Mouse (Mus musculus) neural tube, embryonic 13.5 days (tissue): ENCODE data around the gene Pabpn1l. TPM values are rescaled to one million over a fixed set of nuclear protein-coding genes. Genes with fewer than 3 reads are reported as not detected.
"Not testable (repeated sequence)": the region's sequence is repeated elsewhere in the genome, so short reads cannot be mapped to it uniquely, and the experiment has no call there.

Source experiments
- ATAC-seq: fragments of 200-750 bp; cut with Nextera tagmentation; 2 replicates; pipeline ENCODE4 v1.8.0; 2017; ENCODE audit warnings: low read depth, mild to moderate bottlenecking, moderate TSS enrichment, moderate library complexity
- H3K27ac ChIP-seq: fragments of 300-500 bp; sonication (generic); replicated peaks from 2 replicates; pipeline ENCODE4 v1.5.1; 2015; ENCODE audit warnings: moderate library complexity, mild to moderate bottlenecking, inconsistent platforms
- H3K27me3 ChIP-seq: fragments of 300-500 bp; sonication (generic); 2 replicates; pipeline ENCODE4 v1.6.1; 2015; ENCODE audit warnings: mild to moderate bottlenecking, inconsistent platforms
- H3K36me3 ChIP-seq: fragments of 300-500 bp; sonication (generic); 2 replicates; pipeline ENCODE4 v1.6.1; 2015; ENCODE audit warnings: mild to moderate bottlenecking, inconsistent platforms
- H3K4me1 ChIP-seq: fragments of 300-500 bp; sonication (generic); replicated peaks from 2 replicates; pipeline ENCODE4 v1.6.1; 2015; ENCODE audit warnings: inconsistent platforms
- H3K4me2 ChIP-seq: fragments of 300-500 bp; sonication (generic); 2 replicates; pipeline ENCODE4 v1.6.1; 2015; ENCODE audit warnings: inconsistent platforms, mild to moderate bottlenecking, moderate library complexity
- H3K4me3 ChIP-seq: fragments of 300-500 bp; sonication (generic); 2 replicates; pipeline ENCODE4 v1.5.1; 2015; ENCODE audit warnings: mild to moderate bottlenecking, inconsistent platforms
- H3K9ac ChIP-seq: fragments of 300-500 bp; sonication (generic); 2 replicates; pipeline ENCODE4 v1.6.1; 2015; ENCODE audit warnings: moderate library complexity, mild to moderate bottlenecking, inconsistent platforms
- H3K9me3 ChIP-seq: fragments of 300-500 bp; sonication (generic); 2 replicates; pipeline ENCODE4 v1.6.1; 2016; ENCODE audit warnings: inconsistent platforms
- WGBS: fragments of 180-500 bp; shearing (Covaris S2); methylation state at CpG from one replicate; pipeline ENCODE4 v1.1.7; 2015; 5-methylcytosine and 5-hydroxymethylcytosine counted together
- polyA plus RNA-seq: library from polyadenylated mRNA; unstranded; fragments of >200 nt; fragmentation: Nextera tagmentation; extraction: Ambion mirVana; gene quantifications from 2 replicates; pipeline ENCODE4 v1.2.1, GENCODE M21; 2015

The Pabpn1l gene
- polyA plus RNA-seq, 1 experiment from 2014 or later: not detected

DNA sequence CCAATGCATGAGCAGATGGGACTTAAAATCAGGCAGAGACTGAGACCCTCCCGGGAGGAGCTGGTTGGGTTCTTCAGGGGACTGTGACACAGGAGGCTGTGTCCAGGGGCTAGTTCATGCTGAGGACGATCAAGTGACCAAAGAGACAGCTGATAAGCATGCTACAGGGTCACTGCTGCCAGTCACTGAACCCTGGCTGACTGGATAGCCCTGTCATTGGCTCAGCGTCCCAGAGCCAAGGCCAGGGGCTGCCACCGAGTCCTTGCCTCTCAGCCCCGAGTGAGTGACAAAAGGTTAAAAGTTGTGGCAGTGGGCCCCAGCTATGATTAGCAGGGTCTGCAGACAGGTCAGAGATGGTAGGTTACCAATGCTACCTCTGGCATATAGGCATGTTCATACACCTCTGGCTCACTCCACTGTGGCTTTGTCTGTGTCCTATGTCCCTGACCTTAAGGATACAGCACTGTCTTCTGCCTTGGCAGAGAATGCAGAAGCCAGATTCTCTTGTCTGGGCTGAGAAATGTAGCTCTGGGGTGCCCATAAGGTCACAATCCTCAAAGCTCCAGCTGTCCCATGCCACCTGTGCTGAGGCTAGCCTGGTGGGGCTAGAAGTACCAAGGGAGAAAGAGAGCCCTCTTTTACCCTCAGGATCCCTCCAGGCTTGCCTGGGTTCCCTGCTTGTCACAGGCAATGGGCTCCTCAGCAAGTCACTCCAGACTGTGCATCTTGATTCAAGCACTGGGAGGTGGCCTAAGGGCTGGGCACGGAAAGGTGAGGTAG is 21.8 kb upstream of the Pabpn1l start:
- WGBS: 78% methylated on average over 6 of the region's 6 CpGs
- Histone ChIP-seq H3K4me3 (no peak overlapping the region), H3K27ac (no peak overlapping the region), H3K27me3 (no peaks in the 10 kb centered on the region), H3K36me3 (peaks cover 96% of the 10 kb centered on the region), H3K4me2 (no peak overlapping the region), H3K9ac (no peak overlapping the region), H3K4me1 (peaks cover 16% of the 10 kb centered on the region), H3K9me3 (no peaks in the 10 kb centered on the region)
- ATAC-seq: no peak

DNA sequence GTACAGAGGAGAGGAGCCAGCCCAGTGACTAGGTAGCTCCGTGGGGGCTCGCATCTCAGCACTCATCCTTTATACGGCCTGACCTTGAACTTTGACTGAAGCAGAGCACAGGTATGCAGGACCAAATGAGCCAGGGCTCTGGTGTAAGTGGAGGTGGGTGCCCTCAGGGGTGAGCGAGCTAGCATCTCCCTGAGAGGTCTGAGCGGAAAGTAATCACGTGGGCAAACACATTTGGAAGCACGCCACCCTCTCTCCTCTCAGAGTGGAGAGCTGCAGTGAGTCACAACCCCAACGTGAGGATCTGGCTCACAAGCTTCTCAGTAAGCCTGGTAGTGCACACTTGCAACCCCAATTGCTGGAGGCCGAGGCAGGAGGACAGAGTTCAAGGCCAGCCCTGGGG is 19.5 kb upstream of the Pabpn1l start:
- WGBS: 75% methylated on average over 9 of the region's 9 CpGs
- H3K27ac ChIP-seq: no peak overlapping the region
- peaks cover 27% of the 10 kb centered on the region for H3K4me1 ChIP-seq
- H3K27me3 ChIP-seq: no peaks in the 10 kb centered on the region
- no peak overlapping the region for H3K9ac ChIP-seq
- H3K36me3 ChIP-seq: peaks cover 97% of the 10 kb centered on the region
- no peak for ATAC-seq
- no peaks in the 10 kb centered on the region for H3K9me3 ChIP-seq
- H3K4me3 ChIP-seq: no peak overlapping the region
- no peak overlapping the region for H3K4me2 ChIP-seq

DNA sequence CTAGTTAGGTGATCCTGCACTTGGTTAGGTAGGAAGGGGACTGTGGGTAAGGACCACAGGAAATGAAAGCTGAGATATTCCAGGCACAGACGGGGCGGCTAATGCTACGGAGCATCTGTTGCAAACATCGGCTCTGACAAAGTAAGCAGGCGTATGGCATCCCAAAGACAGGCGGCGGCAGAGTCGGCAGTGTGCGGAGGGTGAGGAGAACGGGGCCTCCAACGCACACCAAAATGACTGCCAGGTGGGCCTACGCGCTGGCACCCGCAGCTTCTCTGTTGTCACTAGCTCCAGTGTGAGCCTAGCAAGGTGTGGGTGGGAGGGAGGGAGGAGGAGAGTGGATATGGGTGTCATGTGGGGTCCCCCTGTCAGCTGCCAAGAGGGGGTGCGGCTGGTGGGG is 18.9 kb upstream of the Pabpn1l start:
- ATAC-seq: no peak
- Histone ChIP-seq H3K9ac (no peak overlapping the region), H3K27ac (no peak overlapping the region), H3K9me3 (no peaks in the 10 kb centered on the region), H3K27me3 (no peaks in the 10 kb centered on the region), H3K4me1 (peaks cover 27% of the 10 kb centered on the region), H3K4me3 (no peak overlapping the region), H3K4me2 (no peak overlapping the region), H3K36me3 (peaks cover 97% of the 10 kb centered on the region)
- 88% methylated on average over 15 of the region's 15 CpGs for WGBS

DNA sequence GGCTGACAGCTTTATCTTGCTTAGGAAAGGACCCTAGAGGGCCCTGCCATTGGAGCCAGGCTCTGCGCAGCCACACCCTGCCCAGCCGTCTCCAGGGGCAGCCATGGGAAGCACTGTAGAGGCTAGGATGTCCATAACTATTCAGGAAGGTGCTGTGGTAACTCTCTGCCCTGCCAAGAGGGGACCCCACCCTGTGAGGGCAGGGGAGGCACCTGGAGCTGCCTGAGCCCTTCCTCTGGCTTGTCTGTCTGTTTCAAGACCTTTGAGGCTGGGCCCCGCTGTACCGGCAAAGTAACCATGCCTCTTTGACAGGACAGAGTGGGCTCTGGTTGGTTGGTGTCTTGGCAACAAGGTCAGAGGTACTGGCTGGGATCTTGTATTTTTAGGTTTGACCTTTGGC is 18.3 kb upstream of the Pabpn1l start:
- Histone ChIP-seq H3K36me3 (peaks cover 97% of the 10 kb centered on the region), H3K27ac (no peak overlapping the region), H3K9me3 (no peaks in the 10 kb centered on the region), H3K4me2 (no peak overlapping the region), H3K4me1 (peaks cover 27% of the 10 kb centered on the region), H3K9ac (no peak overlapping the region), H3K27me3 (no peaks in the 10 kb centered on the region), H3K4me3 (no peak overlapping the region)
- WGBS: 84% methylated on average over 4 of the region's 4 CpGs
- no peak for ATAC-seq

DNA sequence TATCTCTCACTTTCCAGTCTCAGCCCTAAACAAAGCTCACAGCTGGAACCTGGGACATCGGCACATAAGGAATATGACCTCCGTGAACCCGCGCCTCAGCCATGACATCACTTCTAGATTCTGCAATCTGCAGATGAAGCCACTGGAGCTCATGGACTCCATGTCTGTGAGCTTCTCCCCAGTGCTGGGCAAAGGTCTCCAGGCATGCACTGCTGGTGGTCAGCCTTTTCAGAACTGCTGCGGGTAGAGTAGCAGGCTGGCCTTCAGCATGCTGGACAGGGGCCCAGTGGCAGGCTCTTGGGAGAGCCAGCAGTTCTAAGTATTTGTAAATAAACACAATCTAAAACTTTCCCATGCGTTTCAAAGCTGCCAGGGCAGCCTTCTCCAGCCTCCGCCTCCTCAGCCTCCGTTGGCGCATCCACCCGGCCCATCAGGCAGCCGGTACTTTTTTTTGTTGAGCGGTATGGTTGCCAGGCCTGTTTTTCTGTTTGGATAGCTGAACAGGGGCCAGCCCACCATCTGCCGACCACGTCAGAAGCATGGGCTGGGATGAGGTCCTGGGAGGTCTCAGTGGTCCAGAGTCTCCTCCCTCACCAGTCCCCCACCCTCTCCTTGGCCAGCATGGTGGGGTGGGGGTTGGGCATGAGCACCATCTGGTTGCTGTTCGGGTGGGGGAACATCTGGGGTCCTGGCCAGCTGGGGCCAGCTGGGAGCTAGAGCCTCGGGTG is 17.1 kb upstream of the Pabpn1l start:
- H3K36me3 ChIP-seq: peaks cover 97% of the 10 kb centered on the region
- no peaks in the 10 kb centered on the region for H3K9me3 ChIP-seq
- 35% methylated on average over 16 of the region's 16 CpGs for WGBS
- H3K4me1 ChIP-seq: peaks cover 27% of the 10 kb centered on the region
- peak overlapping the region; percentile 46 for H3K27ac ChIP-seq
- peak; percentile 47; the same call in 1 of the 2 replicates for ATAC-seq
- no peaks in the 10 kb centered on the region for H3K27me3 ChIP-seq
- H3K4me3 ChIP-seq: no peak overlapping the region
- no peak overlapping the region for H3K9ac ChIP-seq
- H3K4me2 ChIP-seq: no peak overlapping the region

DNA sequence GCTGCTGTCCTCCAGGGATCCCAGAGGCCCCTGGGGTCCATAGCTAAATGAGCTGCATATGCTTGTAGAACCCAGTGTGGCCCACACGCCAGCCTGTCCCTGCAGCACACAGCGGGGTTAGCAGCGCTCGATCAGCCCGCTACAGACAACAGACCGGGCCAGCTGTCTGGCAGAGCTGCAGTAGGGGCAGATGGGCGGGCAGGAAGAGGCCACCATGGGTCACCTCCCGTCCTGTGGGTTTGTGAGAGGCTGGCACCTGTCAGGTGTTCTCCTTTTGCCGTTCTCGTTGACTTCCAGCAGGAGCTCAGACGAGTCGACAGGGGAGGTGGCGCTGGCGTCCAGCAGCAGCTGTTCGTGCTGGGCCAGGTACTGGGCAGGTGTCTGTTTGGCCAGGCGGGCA is 16.1 kb upstream of the Pabpn1l start:
- Histone ChIP-seq H3K4me1 (peaks cover 27% of the 10 kb centered on the region), H3K27ac (peak overlapping the region; percentile 46; the same call in 1 of the 2 replicates), H3K36me3 (peaks cover 97% of the 10 kb centered on the region), H3K9ac (0 out of 2 replicates have a peak overlapping the region, but pooled peaks have one; percentile 1), H3K4me2 (no peak overlapping the region), H3K27me3 (no peaks in the 10 kb centered on the region), H3K9me3 (no peaks in the 10 kb centered on the region), H3K4me3 (no peak overlapping the region)
- no peak for ATAC-seq
- 62% methylated on average over 16 of the region's 16 CpGs for WGBS

DNA sequence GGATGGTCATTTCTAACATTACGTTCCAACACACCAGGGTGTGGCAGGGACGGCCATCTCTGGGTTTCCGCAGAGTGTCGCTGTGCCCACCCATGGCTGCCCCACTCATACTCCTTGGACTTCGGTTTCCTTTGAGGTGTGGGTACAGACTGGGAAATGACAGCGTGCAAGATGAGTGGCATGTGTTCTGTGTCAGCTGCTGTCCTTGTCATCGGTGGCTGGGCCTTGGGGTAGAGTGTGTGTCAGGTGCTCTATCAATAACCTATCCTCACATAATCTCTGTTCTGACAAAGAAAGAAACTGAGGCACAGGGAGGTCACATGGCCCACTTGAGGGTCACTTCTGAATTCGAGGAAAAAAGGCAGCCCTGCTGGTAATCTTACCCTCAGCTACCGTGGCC is 14.7 kb upstream of the Pabpn1l start:
- WGBS: 91% methylated on average over 9 of the region's 9 CpGs
- H3K27me3 ChIP-seq: no peaks in the 10 kb centered on the region
- ATAC-seq: no peak
- H3K4me3 ChIP-seq: no peak overlapping the region
- H3K9ac ChIP-seq: no peak overlapping the region
- H3K36me3 ChIP-seq: peaks cover 97% of the 10 kb centered on the region
- no peak overlapping the region for H3K4me2 ChIP-seq
- no peak overlapping the region for H3K27ac ChIP-seq
- peaks cover 27% of the 10 kb centered on the region for H3K4me1 ChIP-seq
- no peaks in the 10 kb centered on the region for H3K9me3 ChIP-seq

DNA sequence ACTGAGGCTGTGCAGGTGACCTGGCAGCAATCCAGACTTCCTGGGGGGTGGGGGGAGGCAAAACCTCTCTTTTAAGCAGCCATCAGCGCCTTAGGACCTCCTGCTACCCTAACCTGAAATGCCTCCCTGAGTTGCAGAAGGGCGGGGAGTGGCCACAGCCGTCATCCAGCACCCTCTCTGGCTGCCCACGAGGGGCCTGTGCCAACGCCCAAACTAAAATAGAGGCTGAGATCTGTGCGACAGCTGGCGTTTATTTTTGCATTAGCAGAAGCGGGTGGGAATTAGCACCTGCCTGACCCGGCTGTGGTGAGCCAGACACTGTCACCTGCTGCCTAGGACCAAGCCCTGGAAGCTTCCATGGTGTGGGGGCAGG is 14.2 kb upstream of the Pabpn1l start:
- peaks cover 95% of the 10 kb centered on the region for H3K36me3 ChIP-seq
- no peak overlapping the region for H3K27ac ChIP-seq
- no peak overlapping the region for H3K4me3 ChIP-seq
- H3K9ac ChIP-seq: no peak overlapping the region
- H3K27me3 ChIP-seq: no peaks in the 10 kb centered on the region
- no peak for ATAC-seq
- H3K4me2 ChIP-seq: no peak overlapping the region
- peaks cover 27% of the 10 kb centered on the region for H3K4me1 ChIP-seq
- WGBS: 68% methylated on average over 9 of the region's 9 CpGs
- H3K9me3 ChIP-seq: no peaks in the 10 kb centered on the region

DNA sequence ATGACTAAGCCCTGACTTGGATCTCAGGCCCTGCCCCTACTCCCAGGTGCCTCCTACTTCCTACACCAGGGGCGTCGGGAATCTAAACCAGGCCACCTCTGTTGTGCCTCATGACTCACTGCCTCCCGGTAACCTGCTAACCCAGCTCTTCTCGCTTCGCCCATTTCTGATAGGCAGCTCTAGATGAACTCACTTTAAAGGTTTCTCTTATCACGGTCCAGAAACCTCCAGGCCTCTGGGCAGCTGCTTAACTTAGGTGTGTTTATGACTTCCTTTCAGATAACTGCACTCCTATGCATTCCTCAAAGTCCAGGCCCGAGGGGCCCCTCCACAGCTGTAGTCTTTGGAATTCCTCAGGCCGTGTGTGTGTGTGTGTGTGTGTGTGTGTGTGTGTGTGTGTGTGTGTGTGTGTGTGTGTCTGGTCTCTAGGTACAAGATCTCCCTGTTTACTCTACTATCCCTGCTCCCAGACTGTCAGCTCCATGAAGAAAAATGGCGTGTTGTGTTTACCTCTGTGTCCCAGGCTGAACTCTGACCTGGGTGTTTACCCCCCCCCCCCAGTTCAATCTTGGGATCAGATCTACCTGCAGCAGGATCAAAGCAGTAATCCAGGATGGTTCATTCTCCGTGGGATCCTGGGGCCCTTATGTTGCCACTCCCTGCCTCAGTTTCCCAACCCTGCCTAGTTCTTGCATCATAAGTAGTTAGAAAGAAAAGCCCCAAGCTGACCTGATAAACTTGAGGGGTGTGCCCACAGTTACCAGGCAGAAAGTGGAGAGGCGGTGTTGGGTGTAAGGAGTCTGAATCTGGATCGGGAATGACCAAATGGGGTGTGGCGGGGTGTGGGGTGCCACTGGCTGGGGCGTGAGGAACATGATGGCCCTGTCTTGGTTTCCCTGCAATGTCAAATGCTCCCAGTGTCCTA is 13.6 kb upstream of the Pabpn1l start:
- no peak overlapping the region for H3K27ac ChIP-seq
- H3K9ac ChIP-seq: no peak overlapping the region
- H3K36me3 ChIP-seq: peaks cover 92% of the 10 kb centered on the region
- WGBS: 74% methylated on average over 14 of the region's 14 CpGs
- ATAC-seq: no peak
- no peaks in the 10 kb centered on the region for H3K9me3 ChIP-seq
- no peaks in the 10 kb centered on the region for H3K27me3 ChIP-seq
- no peak overlapping the region for H3K4me2 ChIP-seq
- peaks cover 27% of the 10 kb centered on the region for H3K4me1 ChIP-seq
- no peak overlapping the region for H3K4me3 ChIP-seq

DNA sequence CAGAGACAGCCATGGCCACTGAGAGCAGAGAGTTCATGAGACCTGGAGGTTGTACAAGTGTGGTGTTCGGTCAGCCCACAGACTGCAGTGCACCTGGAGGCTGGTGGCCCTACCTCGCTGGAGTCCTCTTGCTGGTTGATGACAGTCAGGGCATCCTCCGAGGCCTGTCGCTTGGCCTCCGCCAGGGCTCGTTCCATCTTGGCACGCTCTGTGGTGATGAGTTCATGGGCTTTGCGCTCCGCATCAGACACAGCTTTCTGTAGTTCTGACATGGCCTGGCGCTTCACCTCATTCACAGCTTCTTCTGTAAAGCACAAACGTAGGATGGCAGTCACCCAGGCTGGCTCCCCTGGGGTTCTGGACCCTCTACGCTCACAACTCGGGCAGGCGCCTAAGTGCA is 10.7 kb upstream of the Pabpn1l start:
- no peak overlapping the region for H3K9ac ChIP-seq
- H3K27me3 ChIP-seq: no peaks in the 10 kb centered on the region
- H3K4me1 ChIP-seq: no peaks in the 10 kb centered on the region
- 95% methylated on average over 14 of the region's 14 CpGs for WGBS
- H3K36me3 ChIP-seq: peaks cover 91% of the 10 kb centered on the region
- ATAC-seq: no peak
- no peaks in the 10 kb centered on the region for H3K9me3 ChIP-seq
- no peak overlapping the region for H3K4me3 ChIP-seq
- H3K27ac ChIP-seq: no peak overlapping the region
- H3K4me2 ChIP-seq: no peak overlapping the region

DNA sequence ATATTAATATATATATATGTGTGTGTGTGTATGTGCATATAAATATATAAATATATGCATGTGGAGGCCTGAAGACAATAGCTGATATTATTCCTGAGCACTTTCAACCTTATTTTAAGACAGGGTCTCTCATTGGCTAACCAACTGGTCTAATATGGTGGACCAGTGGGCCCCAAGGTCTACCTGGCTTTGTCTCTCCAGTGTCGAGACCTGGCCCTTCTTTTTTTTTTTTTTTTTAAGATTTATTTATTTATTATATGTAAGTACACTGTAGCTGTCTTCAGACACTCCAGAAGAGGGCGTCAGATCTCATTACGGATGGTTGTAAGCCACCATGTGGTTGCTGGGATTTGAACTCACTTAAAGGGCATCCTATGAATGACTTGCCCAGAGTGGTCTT is 9.6 kb upstream of the Pabpn1l start:
- H3K27me3 ChIP-seq, H3K9ac ChIP-seq, ATAC-seq, H3K27ac ChIP-seq, H3K4me1 ChIP-seq, H3K4me2 ChIP-seq, H3K9me3 ChIP-seq, H3K4me3 ChIP-seq: not testable (repeated sequence)
- WGBS: 75% methylated on average over 3 of the region's 3 CpGs
- H3K36me3 ChIP-seq: peaks cover 86% of the 10 kb centered on the region

DNA sequence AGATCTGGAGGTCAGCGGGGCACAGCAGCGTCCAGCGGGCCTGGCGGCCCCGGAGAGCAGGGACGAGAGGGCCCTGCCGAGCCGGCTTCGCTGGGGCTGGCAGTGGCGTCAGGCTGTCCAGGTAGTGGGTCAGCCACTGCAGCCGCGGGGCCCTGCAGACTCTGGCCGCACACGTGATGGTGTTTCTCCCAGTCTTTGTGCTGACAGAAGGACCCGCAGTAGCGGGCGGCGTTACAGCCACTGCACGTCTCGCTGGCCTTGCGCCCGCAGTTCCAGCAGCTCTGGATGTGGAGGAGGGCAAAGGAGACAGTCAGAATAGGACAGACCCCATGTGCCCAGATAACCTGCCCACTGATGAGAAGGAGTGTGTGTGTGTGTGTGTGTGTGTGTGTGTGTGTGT is 8.2 kb upstream of the Pabpn1l start:
- no peak overlapping the region for H3K4me2 ChIP-seq
- ATAC-seq: no peak
- H3K36me3 ChIP-seq: peaks cover 71% of the 10 kb centered on the region
- H3K9me3 ChIP-seq: no peaks in the 10 kb centered on the region
- H3K27ac ChIP-seq: no peak overlapping the region
- WGBS: 67% methylated on average over 22 of the region's 22 CpGs
- no peak overlapping the region for H3K4me3 ChIP-seq
- no peaks in the 10 kb centered on the region for H3K4me1 ChIP-seq
- no peak overlapping the region for H3K9ac ChIP-seq
- H3K27me3 ChIP-seq: no peaks in the 10 kb centered on the region
